Mouse (Mus musculus) heart, adult 2 months (tissue): ENCODE results near the gene Cmip.
A peak's percentile ranks its signal among the peaks of the same experiment; 100 is the strongest.

Experiments used
- CTCF ChIP-seq: fragments of 200-600 bp; IDR thresholded peaks from 2 replicates; pipeline ENCODE4 v1.8.1; 2022; ENCODE audit warnings: antibody characterized with exemption, mild to moderate bottlenecking, moderate library complexity
- EP300 ChIP-seq: fragments of 200-500 bp; IDR thresholded peaks from 2 replicates; pipeline ENCODE4 v1.6.1; 2011; ENCODE audit warnings: low read depth, low read length, control low read depth; ENCODE audit not compliant: insufficient read depth
- POLR2A ChIP-seq: fragments of 200-500 bp; IDR thresholded peaks from 2 replicates; pipeline ENCODE4 v1.6.1; 2011; ENCODE audit warnings: mild to moderate bottlenecking, low read depth, low read length, control low read depth; ENCODE audit not compliant: insufficient read depth

DNA sequence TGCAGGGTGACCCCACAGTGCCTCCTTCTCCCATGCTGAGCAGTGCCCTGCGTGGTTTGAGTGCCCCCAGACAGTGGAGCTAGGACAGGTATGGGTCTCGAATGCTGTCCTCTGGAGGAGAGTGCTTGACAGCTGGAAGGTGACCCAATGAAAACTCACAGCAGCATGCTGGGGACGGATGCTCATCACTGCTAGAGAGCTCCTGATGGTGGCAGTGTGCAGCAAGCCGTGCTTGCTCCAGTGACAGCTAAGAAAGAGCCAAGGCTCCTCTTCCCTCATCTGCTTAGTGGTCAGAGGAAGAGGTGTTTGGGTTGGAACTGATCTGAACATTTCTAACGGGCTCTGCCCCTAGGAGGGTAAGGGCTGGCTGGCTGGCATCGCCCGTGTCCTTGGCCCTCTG is 109.6 kb downstream of the Cmip start:
- TF ChIP-seq POLR2A (no peak), CTCF (peak; percentile 61), EP300 (no peak)
